Comparison of ENCODE assay signal across 9 mouse cellular contexts in genomic region chr6:137487443-137487842, GRCm38 (mm10).
A peak's percentile ranks its signal among the peaks of the same experiment; 100 is the strongest.
DNase-seq lines count a peak whose midpoint lies in the region; ATAC-seq and TF ChIP-seq lines count a peak whose summit lies in the region.
"Had no signal": no experiment of that assay in that cellular context is flagged by ENCODE, and none has a peak within 500 bp of the region (broad histone marks: within the 10 kb centered on the region; RNA-seq: fewer than 3 reads in every experiment).

No protein-coding gene starts in this region.

- ATAC-seq in kidney, embryonic 15.5 days (replicated peaks; ENCODE audit: low FRiP score): no peak
- no peak for ATAC-seq in midbrain, postnatal 0 days (ENCODE audit: low FRiP score)

- 51% methylated on average over 6 of the region's 6 CpGs for WGBS in kidney, embryonic 15.5 days
- WGBS in midbrain, postnatal 0 days: 73% methylated on average over 6 of the region's 6 CpGs

- no peak overlapping the region for H3K27ac ChIP-seq in kidney, embryonic 15.5 days
- no peak overlapping the region for H3K27ac ChIP-seq in midbrain, postnatal 0 days (ENCODE audit: low read depth, low read length)
- H3K27ac ChIP-seq: macrophage had no signal

- H3K4me1 ChIP-seq in kidney, embryonic 15.5 days: no peaks in the 10 kb centered on the region
- H3K4me1 ChIP-seq in midbrain, postnatal 0 days (ENCODE audit: insufficient read depth, low read length): no peaks in the 10 kb centered on the region

- no peaks in the 10 kb centered on the region for H3K27me3 ChIP-seq in kidney, embryonic 15.5 days
- H3K27me3 ChIP-seq in midbrain, postnatal 0 days (ENCODE audit: insufficient read depth, low read length): no peaks in the 10 kb centered on the region

- no peak overlapping the region for H3K4me3 ChIP-seq in kidney, embryonic 15.5 days (replicated peaks)
- no peak overlapping the region for H3K4me3 ChIP-seq in midbrain, postnatal 0 days (ENCODE audit: low read depth, low read length)

- no peak overlapping the region for H3K9ac ChIP-seq in kidney, embryonic 15.5 days
- H3K9ac ChIP-seq in midbrain, postnatal 0 days (replicated peaks; ENCODE audit: low read length, poor library complexity, severe bottlenecking): no peak overlapping the region

- H3K36me3 ChIP-seq in kidney, embryonic 15.5 days: no peaks in the 10 kb centered on the region
- peaks cover 4% of the 10 kb centered on the region; the same call in 1 of the 2 replicates for H3K36me3 ChIP-seq in midbrain, postnatal 0 days (ENCODE audit: insufficient read depth, low read length)

- DNase-seq in kidney, adult 11 months: peak; percentile 62
- peak; percentile 78 for DNase-seq in embryo, embryonic 10.5 days (ENCODE audit: low spot score)
- peak; percentile 47 to 58 for DNase-seq in heart, postnatal 36 days
- peak; percentile 65 for DNase-seq in lung, postnatal 14 days
- DNase-seq in adrenal gland, adult 8-10 months: no peak
- no peak for DNase-seq in adrenal gland, postnatal 14 days
- no peak for DNase-seq in midbrain, postnatal 0 days (ENCODE audit: low spot score)

- H3K4me2 ChIP-seq in kidney, embryonic 15.5 days: no peak overlapping the region
- H3K4me2 ChIP-seq in midbrain, postnatal 0 days (ENCODE audit: low read depth, low read length, poor library complexity, severe bottlenecking): no peak overlapping the region

- no peaks in the 10 kb centered on the region for H3K9me3 ChIP-seq in kidney, embryonic 15.5 days (replicated peaks)
- H3K9me3 ChIP-seq in midbrain, postnatal 0 days (ENCODE audit: low read length): no peaks in the 10 kb centered on the region

- no peak for TF ChIP-seq CTCF in midbrain, postnatal 0 days (IDR thresholded peaks at IDR 0.05)

- intact Hi-C loops in heart, postnatal 36 days (cut with DNase I): no loop called here

Comparison
In these comparisons a context has a peak if more than half of its experiments do, and no peak if none do; other contexts are left out.
1. DNase-seq: peak in kidney, adult 11 months (single experiment), embryo, embryonic 10.5 days (single experiment), heart, postnatal 36 days (2 of 2) and lung, postnatal 14 days (single experiment); none in adrenal gland, adult 8-10 months (single experiment), adrenal gland, postnatal 14 days (single experiment) and midbrain, postnatal 0 days (single experiment).